Mouse (Mus musculus) testis, adult 2 months (tissue): ENCODE measurements around the gene Nob1.
A peak's percentile ranks its signal among the peaks of the same experiment; 100 is the strongest.

Experiments
- CTCF ChIP-seq: fragments of 200-500 bp; IDR thresholded peaks from 2 replicates; pipeline ENCODE4 v1.5.1; 2012; ENCODE audit warnings: low read depth, mild to moderate bottlenecking, inconsistent platforms, low read length, moderate library complexity; ENCODE audit not compliant: control insufficient read depth, insufficient read depth, insufficient replicate concordance
- POLR2A ChIP-seq: fragments of 200-500 bp; IDR thresholded peaks from 2 replicates; pipeline ENCODE4 v1.6.1; 2012; ENCODE audit warnings: low read depth, mild to moderate bottlenecking, inconsistent platforms, low read length, moderate library complexity; ENCODE audit not compliant: control insufficient read depth

- peak; percentile 8; the same call in 1 of the 2 replicates for TF ChIP-seq CTCF
- TF ChIP-seq POLR2A, result no peak
Measured at GRCm38 (mm10) chr8:107387861-107388260, 37.0 kb downstream of the Nob1 start.
